Mouse (Mus musculus) lung, embryonic 16.5 days (tissue): ENCODE measurements around the gene Snrpf. TPM values are rescaled to one million over a fixed set of nuclear protein-coding genes. Genes with fewer than 3 reads are reported as not detected.
A peak's percentile ranks its signal among the peaks of the same experiment; 100 is the strongest.

Source experiments
- ATAC-seq: fragments of 200-750 bp; cut with Nextera tagmentation; 2 replicates; pipeline ENCODE4 v1.8.0; 2017; ENCODE audit warnings: low read depth, mild to moderate bottlenecking, moderate library complexity
- H3K27ac ChIP-seq: fragments of 300-500 bp; sonication (generic); 2 replicates; pipeline ENCODE4 v1.5.1; 2014; ENCODE audit warnings: mild to moderate bottlenecking, control low read depth, low read length
- H3K27me3 ChIP-seq: fragments of 300-500 bp; sonication (generic); 2 replicates; pipeline ENCODE4 v1.6.1; 2014; ENCODE audit warnings: low read depth, low read length, mixed read lengths; ENCODE audit not compliant: control insufficient read depth, insufficient read depth
- H3K36me3 ChIP-seq: fragments of 300-500 bp; sonication (generic); 2 replicates; pipeline ENCODE4 v1.6.1; 2014; ENCODE audit warnings: low read length; ENCODE audit not compliant: control insufficient read depth, insufficient read depth
- H3K4me1 ChIP-seq: fragments of 300-500 bp; sonication (generic); replicated peaks from 2 replicates; pipeline ENCODE4 v1.6.1; 2014; ENCODE audit warnings: low read length, mixed read lengths; ENCODE audit not compliant: control insufficient read depth, insufficient read depth
- H3K4me2 ChIP-seq: fragments of 300-500 bp; sonication (generic); 2 replicates; pipeline ENCODE4 v1.6.1; 2014; ENCODE audit warnings: low read depth, low read length, control low read depth
- H3K4me3 ChIP-seq: fragments of 300-500 bp; sonication (generic); 2 replicates; pipeline ENCODE4 v1.5.1; 2014; ENCODE audit warnings: mild to moderate bottlenecking, low read length, control low read depth
- H3K9ac ChIP-seq: fragments of 300-500 bp; sonication (generic); 2 replicates; pipeline ENCODE4 v1.6.1; 2014; ENCODE audit warnings: low read length, control low read depth
- H3K9me3 ChIP-seq: fragments of 300-500 bp; sonication (generic); 2 replicates; pipeline ENCODE4 v1.6.1; 2016; ENCODE audit warnings: low read length; ENCODE audit not compliant: control insufficient read depth
- WGBS: fragments of 180-500 bp; shearing (Covaris S2); extraction: QIAGEN DNeasy Blood & Tissue Kit; methylation state at CpG from one replicate; pipeline ENCODE4 v1.1.7; 2014; 5-methylcytosine and 5-hydroxymethylcytosine counted together
- polyA plus RNA-seq: library from polyadenylated mRNA; unstranded; fragments of >200 nt; fragmentation: Nextera tagmentation; extraction: Ambion mirVana; gene quantifications from 2 replicates; pipeline ENCODE4 v1.2.1, GENCODE M21; 2015

The Snrpf gene
- 99.4 and 105 TPM in 2 replicates for polyA plus RNA-seq

- no peaks in the 10 kb centered on the region for H3K27me3 ChIP-seq
- WGBS = under 1% methylated on average over 62 of the region's 63 CpGs
- peak within 1 kb of the TSS; percentile 52 for H3K27ac ChIP-seq
- H3K4me2 ChIP-seq = peak within 1 kb of the TSS; percentile 71
- H3K9me3 ChIP-seq = no peaks in the 10 kb centered on the region
- H3K4me3 ChIP-seq = peak within 1 kb of the TSS; percentile 82
- H3K36me3 ChIP-seq = peaks cover 7% of the 10 kb centered on the region
- peak; percentile 94 for ATAC-seq
- peak within 1 kb of the TSS; percentile 81 for H3K9ac ChIP-seq
- peaks cover 13% of the 10 kb centered on the region for H3K4me1 ChIP-seq
These were observed at the start of gene Snrpf for GRCm38 (mm10) chr10:93589281-93589848. Gene Snrpf (minus strand): TSS chr10:93589706.

GRCm38 (mm10) chr10:93635941-93636340 lies 46.4 kb upstream of the Snrpf start:
- peaks cover 17% of the 10 kb centered on the region; the same call in 1 of the 2 replicates for H3K27me3 ChIP-seq
- 47% methylated on average over 9 of the region's 9 CpGs for WGBS
- no peaks in the 10 kb centered on the region for H3K36me3 ChIP-seq
- no peaks in the 10 kb centered on the region for H3K9me3 ChIP-seq
- no peak for ATAC-seq
- H3K9ac ChIP-seq = no peak overlapping the region
- no peak overlapping the region for H3K4me2 ChIP-seq
- H3K4me1 ChIP-seq = peaks cover 5% of the 10 kb centered on the region; the same call in 1 of the 2 replicates
- no peak overlapping the region for H3K4me3 ChIP-seq
- no peak overlapping the region for H3K27ac ChIP-seq

GRCm38 (mm10) chr10:93633971-93634370 lies 44.5 kb upstream of the Snrpf start:
- Histone ChIP-seq H3K27ac (no peak overlapping the region), H3K9ac (no peak overlapping the region), H3K36me3 (no peaks in the 10 kb centered on the region), H3K27me3 (peaks cover 6% of the 10 kb centered on the region; the same call in 1 of the 2 replicates), H3K4me3 (no peak overlapping the region), H3K9me3 (no peaks in the 10 kb centered on the region), H3K4me1 (no peaks in the 10 kb centered on the region), H3K4me2 (no peak overlapping the region)
- no peak for ATAC-seq
- WGBS = 86% methylated on average over 2 of the region's 2 CpGs

- H3K4me3 ChIP-seq = no peak overlapping the region
- no peaks in the 10 kb centered on the region for H3K4me1 ChIP-seq
- H3K4me2 ChIP-seq = no peak overlapping the region
- no peak overlapping the region for H3K9ac ChIP-seq
- H3K9me3 ChIP-seq = no peaks in the 10 kb centered on the region
- H3K27me3 ChIP-seq = peaks cover 2% of the 10 kb centered on the region; the same call in 1 of the 2 replicates
- H3K27ac ChIP-seq = no peak overlapping the region
- WGBS = 81% methylated on average over 5 of the region's 5 CpGs
- H3K36me3 ChIP-seq = no peaks in the 10 kb centered on the region
- no peak for ATAC-seq
These were observed 44.1 kb upstream of the Snrpf start for GRCm38 (mm10) chr10:93633563-93633962.

DNA sequence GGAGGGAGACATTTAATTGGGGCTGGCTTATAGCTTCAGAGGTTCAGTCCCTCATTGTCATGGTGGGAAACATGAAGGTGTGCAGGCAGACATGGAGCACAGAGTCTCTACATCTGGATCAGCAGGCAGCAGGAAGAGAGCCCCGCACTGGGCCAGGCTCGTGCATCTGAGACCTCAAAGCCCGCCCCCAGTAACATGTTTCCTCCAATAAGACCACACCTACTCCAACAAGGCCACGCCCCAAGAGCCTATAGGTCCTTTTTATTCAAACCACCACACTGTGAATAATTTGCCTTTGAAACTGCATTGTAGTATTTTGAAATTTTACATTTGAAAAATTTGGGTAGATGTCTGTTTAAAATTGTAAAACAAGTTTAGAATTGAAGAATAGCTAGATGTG lies 42.6 kb upstream of the Snrpf start:
- Histone ChIP-seq H3K4me1 (no peaks in the 10 kb centered on the region), H3K36me3 (no peaks in the 10 kb centered on the region), H3K9ac (no peak overlapping the region), H3K27ac (no peak overlapping the region), H3K27me3 (no peaks in the 10 kb centered on the region), H3K9me3 (no peaks in the 10 kb centered on the region), H3K4me3 (no peak overlapping the region), H3K4me2 (no peak overlapping the region)
- WGBS = 62% methylated on average over 4 of the region's 4 CpGs
- no peak for ATAC-seq

GRCm38 (mm10) chr10:93630310-93630709 lies 40.8 kb upstream of the Snrpf start:
- Histone ChIP-seq H3K27me3 (no peaks in the 10 kb centered on the region), H3K9me3 (no peaks in the 10 kb centered on the region), H3K4me3 (no peak overlapping the region), H3K4me1 (no peaks in the 10 kb centered on the region), H3K4me2 (no peak overlapping the region), H3K9ac (no peak overlapping the region), H3K27ac (no peak overlapping the region), H3K36me3 (no peaks in the 10 kb centered on the region)
- 90% methylated on average over 5 of the region's 5 CpGs for WGBS
- ATAC-seq = no peak

- Histone ChIP-seq H3K27ac (no peak overlapping the region), H3K4me1 (peaks cover 7% of the 10 kb centered on the region), H3K27me3 (no peaks in the 10 kb centered on the region), H3K4me2 (peak overlapping the region; percentile 47), H3K9me3 (no peaks in the 10 kb centered on the region), H3K4me3 (no peak overlapping the region), H3K9ac (no peak overlapping the region), H3K36me3 (no peaks in the 10 kb centered on the region)
- ATAC-seq = no peak
- WGBS = 24% methylated on average over 10 of the region's 10 CpGs
These were observed 34.6 kb upstream of the Snrpf start for GRCm38 (mm10) chr10:93624151-93624550.

- Histone ChIP-seq H3K4me3 (no peak overlapping the region), H3K4me1 (peaks cover 7% of the 10 kb centered on the region), H3K36me3 (no peaks in the 10 kb centered on the region), H3K9ac (no peak overlapping the region), H3K4me2 (peak overlapping the region; percentile 47), H3K27ac (no peak overlapping the region), H3K9me3 (no peaks in the 10 kb centered on the region), H3K27me3 (no peaks in the 10 kb centered on the region)
- 22% methylated on average over 9 of the region's 9 CpGs for WGBS
- no peak for ATAC-seq
These were observed 34.2 kb upstream of the Snrpf start for GRCm38 (mm10) chr10:93623725-93624124.

- Histone ChIP-seq H3K27ac (no peak overlapping the region), H3K4me1 (peaks cover 7% of the 10 kb centered on the region), H3K9ac (no peak overlapping the region), H3K4me2 (no peak overlapping the region), H3K4me3 (no peak overlapping the region), H3K9me3 (no peaks in the 10 kb centered on the region), H3K27me3 (no peaks in the 10 kb centered on the region), H3K36me3 (no peaks in the 10 kb centered on the region)
- ATAC-seq = no peak
- WGBS = 59% methylated on average over 7 of the region's 7 CpGs
These were observed 31.1 kb upstream of the Snrpf start for GRCm38 (mm10) chr10:93620438-93621179.
